Mouse (Mus musculus) lung, embryonic 14.5 days (tissue): ENCODE measurements at regions not wholly inside any gene's neighbourhood (a gene's known extent, or its start where the extent isn't known, plus 50 kb on each side); places are given as distances from the start of the nearest gene placed in this dataset.

ENCODE experiments used
- ATAC-seq: fragments of 200-750 bp; cut with Nextera tagmentation; 2 replicates; pipeline ENCODE4 v1.8.0; 2017; ENCODE audit warnings: mild to moderate bottlenecking, moderate TSS enrichment, moderate library complexity; ENCODE audit not compliant: insufficient read depth
- DNase-seq: peaks from one replicate; pipeline ENCODE4 v3.0.0-alpha.2; 2015
- H3K27ac ChIP-seq: fragments of 300-500 bp; sonication (generic); 2 replicates; pipeline ENCODE4 v1.5.1; 2014; ENCODE audit warnings: low read depth, mild to moderate bottlenecking, moderate library complexity
- H3K27me3 ChIP-seq: fragments of 300-500 bp; sonication (generic); 2 replicates; pipeline ENCODE4 v1.6.1; 2014; ENCODE audit warnings: low read length, control low read depth; ENCODE audit not compliant: insufficient read depth
- H3K36me3 ChIP-seq: fragments of 300-500 bp; sonication (generic); 2 replicates; pipeline ENCODE4 v1.6.1; 2014; ENCODE audit warnings: control low read depth; ENCODE audit not compliant: insufficient read depth
- H3K4me1 ChIP-seq: fragments of 300-500 bp; sonication (generic); 2 replicates; pipeline ENCODE4 v1.6.1; 2014; ENCODE audit warnings: antibody characterized with exemption, control low read depth; ENCODE audit not compliant: insufficient read depth
- H3K4me2 ChIP-seq: fragments of 300-500 bp; sonication (generic); 2 replicates; pipeline ENCODE4 v1.6.1; 2014; ENCODE audit warnings: mild to moderate bottlenecking
- H3K4me3 ChIP-seq: fragments of 300-500 bp; sonication (generic); 2 replicates; pipeline ENCODE4 v1.5.1; 2014; ENCODE audit warnings: low read depth, low read length
- H3K9ac ChIP-seq: fragments of 300-500 bp; sonication (generic); 2 replicates; pipeline ENCODE4 v1.6.1; 2014
- H3K9me3 ChIP-seq: fragments of 300-500 bp; sonication (generic); 2 replicates; pipeline ENCODE4 v1.6.1; 2016; ENCODE audit warnings: low read depth, low read length, control low read depth
- CTCF ChIP-seq: IDR thresholded peaks from 2 replicates; pipeline ENCODE4 v1.5.1; 2016; ENCODE audit warnings: antibody characterized with exemption, low read depth
- WGBS: fragments of 180-500 bp; shearing (Covaris S2); extraction: QIAGEN DNeasy Blood & Tissue Kit; methylation state at CpG from one replicate; pipeline ENCODE4 v1.1.7; 2014; 5-methylcytosine and 5-hydroxymethylcytosine counted together

DNA sequence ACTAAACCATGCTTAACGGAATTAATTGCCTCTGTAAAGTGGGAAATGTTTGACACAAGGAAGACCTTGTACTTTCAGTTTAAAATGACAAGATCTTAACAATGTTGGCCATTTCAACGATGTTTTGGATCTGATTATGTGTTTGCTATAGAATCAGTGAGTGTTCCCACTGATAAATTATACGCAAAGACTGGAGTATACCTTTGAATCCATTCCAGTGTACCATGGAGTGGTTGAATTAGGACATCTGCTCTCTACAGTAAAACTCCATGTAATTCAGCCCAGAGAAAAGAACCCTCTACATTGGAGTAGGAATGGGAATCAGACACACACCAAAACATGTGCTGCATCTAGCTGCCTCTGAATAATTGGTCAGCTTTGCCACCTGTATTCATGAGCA, 437.1 kb downstream of the Chl1 start:
- no peaks in the 10 kb centered on the region for H3K4me1 ChIP-seq
- 60% methylated on average over 3 of the region's 3 CpGs for WGBS

DNA sequence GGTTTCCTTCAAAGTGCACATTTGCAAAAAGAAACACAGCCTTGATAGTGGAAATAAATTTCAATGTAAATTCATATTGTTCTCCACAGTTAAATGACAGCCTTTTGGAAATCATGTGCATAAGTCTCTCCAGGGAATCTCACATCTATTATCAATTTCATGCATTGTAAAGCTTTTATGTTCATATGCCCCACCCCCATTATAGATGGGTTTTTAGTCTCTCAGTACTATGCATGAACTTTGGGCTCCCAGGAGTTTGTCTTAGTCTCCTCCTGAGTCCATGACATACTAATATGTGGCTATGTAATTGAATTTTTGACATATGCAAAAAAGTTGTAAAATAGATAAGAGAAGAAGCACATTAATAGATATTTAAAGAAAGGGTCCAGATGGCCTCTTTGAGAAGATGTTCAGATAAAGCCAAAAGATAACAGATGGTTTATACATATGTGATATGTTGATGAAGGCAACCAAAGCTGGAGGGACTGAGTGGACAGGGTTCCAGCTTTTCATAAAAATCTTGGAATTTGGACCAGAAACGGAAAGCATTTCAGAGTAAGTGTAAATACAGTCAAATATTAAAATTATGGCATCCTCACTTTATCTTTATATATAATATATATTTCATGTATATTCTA, 442.9 kb downstream of the Chl1 start:
- no peaks in the 10 kb centered on the region for H3K4me1 ChIP-seq
- TF ChIP-seq CTCF = no peak
- no peak for ATAC-seq
- no peak overlapping the region for H3K27ac ChIP-seq
- H3K27me3 ChIP-seq = no peaks in the 10 kb centered on the region
- H3K9me3 ChIP-seq = no peaks in the 10 kb centered on the region
- H3K4me2 ChIP-seq = no peak overlapping the region
- H3K4me3 ChIP-seq = no peak overlapping the region
- 32% methylated on average over 1 of the region's 1 CpGs for WGBS
- H3K36me3 ChIP-seq = no peaks in the 10 kb centered on the region
- no peak overlapping the region for H3K9ac ChIP-seq
- DNase-seq = no peak

More for the DNA sequence above, 437.1 kb downstream of the Chl1 start:
- Histone ChIP-seq H3K27me3 (no peaks in the 10 kb centered on the region), H3K4me2 (no peak overlapping the region), H3K9ac (no peak overlapping the region), H3K27ac (no peak overlapping the region), H3K9me3 (no peaks in the 10 kb centered on the region), H3K4me3 (no peak overlapping the region), H3K36me3 (no peaks in the 10 kb centered on the region)
- ATAC-seq = peak; percentile 69; the same call in 1 of the 2 replicates
- peak; percentile 55 for DNase-seq
- no peak for TF ChIP-seq CTCF

DNA sequence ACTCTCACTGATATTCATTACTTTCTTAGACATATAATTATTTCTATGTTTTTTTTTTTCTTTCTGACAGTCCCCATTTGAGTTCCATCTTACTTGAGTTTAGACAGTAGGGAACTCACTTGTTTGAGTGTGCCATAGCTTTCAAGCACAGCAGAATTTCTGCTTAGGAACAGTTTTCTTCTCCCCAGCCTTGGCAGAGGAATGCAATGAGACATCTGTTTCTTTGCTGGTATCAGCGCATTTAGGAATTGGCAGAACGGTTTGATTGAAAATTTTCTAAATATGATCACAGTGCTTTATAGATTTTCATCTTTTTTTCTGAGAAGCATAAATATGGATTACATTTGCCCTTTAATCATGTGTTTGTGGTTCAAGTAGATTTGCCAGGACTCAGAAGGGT, 448.6 kb downstream of the Chl1 start:
- no peak for TF ChIP-seq CTCF
- ATAC-seq (no peak), DNase-seq (no peak)
- Histone ChIP-seq H3K4me3 (no peak overlapping the region), H3K36me3 (no peaks in the 10 kb centered on the region), H3K27me3 (no peaks in the 10 kb centered on the region), H3K4me2 (no peak overlapping the region), H3K9me3 (no peaks in the 10 kb centered on the region), H3K4me1 (no peaks in the 10 kb centered on the region), H3K9ac (no peak overlapping the region), H3K27ac (no peak overlapping the region)
- WGBS = 72% methylated on average over 2 of the region's 2 CpGs

DNA sequence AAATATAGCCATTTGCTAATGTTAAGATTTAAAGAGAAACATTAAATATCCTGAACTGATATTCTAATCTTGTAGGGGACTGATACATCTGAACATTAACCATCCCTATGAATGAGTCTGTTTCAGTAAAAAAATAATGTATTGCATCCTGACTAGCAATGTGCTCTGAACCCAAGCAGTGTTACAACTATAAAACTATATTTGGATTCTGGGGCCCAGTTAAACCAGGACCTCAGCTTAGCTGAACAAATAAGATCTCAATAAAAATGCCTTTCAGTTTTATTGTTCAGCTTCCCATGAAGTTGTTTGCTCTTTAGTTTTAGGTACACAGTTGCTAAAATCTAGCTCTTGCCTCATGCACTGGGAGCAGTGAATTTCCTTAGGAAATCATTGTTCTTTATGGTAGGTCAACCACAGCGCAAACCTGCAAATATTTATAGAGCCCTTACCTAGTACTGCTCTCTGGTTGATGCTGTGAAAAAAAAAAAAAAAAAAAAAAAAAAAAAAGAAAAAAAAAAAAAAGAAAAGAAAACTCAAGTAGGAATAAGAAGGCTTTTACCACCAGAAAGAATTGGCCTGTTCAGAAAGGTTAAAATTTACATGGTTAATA, 457.5 kb downstream of the Chl1 start:
- Histone ChIP-seq H3K27me3 (no peaks in the 10 kb centered on the region), H3K4me3 (no peak overlapping the region), H3K27ac (no peak overlapping the region), H3K4me2 (no peak overlapping the region), H3K4me1 (no peaks in the 10 kb centered on the region), H3K9ac (no peak overlapping the region), H3K9me3 (no peaks in the 10 kb centered on the region), H3K36me3 (no peaks in the 10 kb centered on the region)
- ATAC-seq = peak; percentile 83; the same call in 1 of the 2 replicates
- peak; percentile 24 for DNase-seq
- TF ChIP-seq CTCF = no peak
- 85% methylated on average over 1 of the region's 1 CpGs for WGBS

DNA sequence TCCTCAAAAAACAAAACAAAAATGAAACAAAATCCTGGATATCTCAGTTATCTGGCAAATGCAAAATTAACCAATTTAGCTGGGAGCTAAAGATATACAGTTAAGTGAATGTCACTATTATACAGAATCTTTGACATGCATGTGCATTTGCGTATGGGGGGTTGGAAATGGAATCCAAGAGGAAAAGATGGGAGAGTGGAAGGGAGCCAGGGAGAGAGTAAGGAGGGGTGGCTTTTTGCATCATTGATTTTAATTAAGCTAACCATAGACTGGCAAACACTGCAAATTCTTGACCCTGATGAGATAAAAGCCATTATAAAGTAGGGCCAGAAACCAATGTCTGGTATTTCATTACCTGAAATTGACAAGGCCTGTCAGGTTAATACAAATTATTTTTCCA, 488.8 kb downstream of the Chl1 start:
- Histone ChIP-seq H3K27ac (no peak overlapping the region), H3K4me1 (no peaks in the 10 kb centered on the region), H3K4me3 (no peak overlapping the region), H3K4me2 (no peak overlapping the region), H3K27me3 (no peaks in the 10 kb centered on the region), H3K9me3 (no peaks in the 10 kb centered on the region), H3K36me3 (no peaks in the 10 kb centered on the region), H3K9ac (no peak overlapping the region)
- DNase-seq (no peak), ATAC-seq (no peak)
- 82% methylated on average over 1 of the region's 1 CpGs for WGBS
- TF ChIP-seq CTCF = no peak

DNA sequence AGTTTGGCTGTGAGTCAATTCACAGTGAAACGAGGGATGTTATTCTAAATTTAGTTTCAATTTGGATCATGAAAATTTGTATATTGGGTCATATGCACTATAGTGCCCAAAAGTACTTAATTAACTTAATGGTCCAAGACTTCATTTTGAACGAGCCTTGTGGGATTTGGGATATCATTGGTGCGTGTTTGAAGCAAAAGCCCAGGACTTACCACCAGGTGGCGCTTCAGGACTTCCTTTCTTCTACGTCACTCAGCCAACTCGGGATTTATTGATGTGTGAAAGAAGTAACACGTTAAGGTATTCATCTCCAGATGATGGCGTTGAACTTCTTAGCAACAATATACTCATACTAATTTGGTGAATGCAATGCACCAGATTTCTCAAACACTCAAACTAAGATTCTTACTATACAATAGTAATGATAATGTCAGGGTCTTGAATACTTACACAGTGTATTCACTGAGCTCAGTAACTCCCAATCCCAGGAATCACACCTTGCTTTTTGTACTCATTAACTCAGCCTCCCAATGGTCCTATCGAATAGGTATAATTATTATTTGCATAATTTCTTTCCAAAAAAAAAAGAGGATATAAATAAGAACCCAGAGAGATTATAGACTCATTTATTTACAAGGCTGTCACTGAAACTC, 464.0 kb upstream of the Cntn6 start:
- peak; percentile 69; the same call in 1 of the 2 replicates for ATAC-seq
- Histone ChIP-seq H3K27ac (no peak overlapping the region), H3K36me3 (no peaks in the 10 kb centered on the region), H3K9ac (no peak overlapping the region), H3K4me1 (no peaks in the 10 kb centered on the region), H3K4me2 (no peak overlapping the region), H3K9me3 (no peaks in the 10 kb centered on the region; the same call in 1 of the 2 replicates), H3K4me3 (no peak overlapping the region), H3K27me3 (no peaks in the 10 kb centered on the region)
- WGBS = 8% methylated on average over 9 of the region's 9 CpGs
- peak; percentile 80 for TF ChIP-seq CTCF
- peak; percentile 93 for DNase-seq

DNA sequence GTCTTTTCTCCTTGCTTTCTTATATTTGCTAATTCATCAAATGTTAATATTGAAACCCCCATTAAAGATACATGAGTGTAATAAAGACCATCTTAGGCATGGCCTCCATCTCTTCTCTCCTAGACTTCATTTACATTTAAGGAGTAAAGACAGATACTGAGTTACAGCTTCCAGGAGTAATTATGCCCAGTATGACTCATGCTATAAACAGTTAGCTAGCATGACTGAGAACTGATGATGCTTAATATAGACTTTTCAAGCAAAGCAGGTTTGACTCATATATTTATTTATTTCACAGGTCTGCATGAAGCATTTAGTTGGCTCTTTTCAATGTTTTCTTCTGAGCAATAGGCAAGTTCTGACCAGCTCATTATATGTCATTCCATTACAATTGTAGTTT, 453.7 kb upstream of the Cntn6 start:
- Histone ChIP-seq H3K9me3 (no peaks in the 10 kb centered on the region), H3K27ac (no peak overlapping the region), H3K4me3 (no peak overlapping the region), H3K9ac (no peak overlapping the region), H3K27me3 (no peaks in the 10 kb centered on the region), H3K4me2 (no peak overlapping the region), H3K36me3 (no peaks in the 10 kb centered on the region), H3K4me1 (no peaks in the 10 kb centered on the region)
- ATAC-seq = no peak
- DNase-seq = no peak
- TF ChIP-seq CTCF = no peak
